Mouse (Mus musculus): ENCODE results near the gene Olfr328. TPM values are rescaled to one million over a fixed set of nuclear protein-coding genes. Genes with fewer than 3 reads are reported as not detected.

Gene Olfr328
- polyA plus RNA-seq (2015; fragmentation: Nextera tagmentation; extraction: Ambion mirVana), result not detected in 2 replicates

- 69% methylated on average over 1 of the region's 1 CpGs for WGBS
- no peak within 1 kb of the TSS for H3K27ac ChIP-seq (ENCODE audit: low read length)
- no peaks in the 10 kb centered on the region for H3K36me3 ChIP-seq (ENCODE audit: control insufficient read depth, insufficient read depth)
- ATAC-seq (replicated peaks; ENCODE audit: extremely low read depth, insufficient read depth, low FRiP score), result no peak
- H3K9me3 ChIP-seq (replicated peaks; ENCODE audit: control insufficient read depth, low read length), result no peaks in the 10 kb centered on the region
- H3K4me2 ChIP-seq (ENCODE audit: low read depth, low read length), result no peak within 1 kb of the TSS
- no peak within 1 kb of the TSS for H3K9ac ChIP-seq (ENCODE audit: low read length)
- no peaks in the 10 kb centered on the region for H3K4me1 ChIP-seq (ENCODE audit: control insufficient read depth, insufficient read depth, low read length)
- no peak within 1 kb of the TSS for H3K4me3 ChIP-seq (ENCODE audit: low read length)
- no peaks in the 10 kb centered on the region for H3K27me3 ChIP-seq (ENCODE audit: control insufficient read depth, insufficient read depth, low read length)
These were observed at the start of gene Olfr328 for GRCm38 (mm10) chr11:58555536-58555935. Olfr328 (minus strand) TSS chr11:58555636.

- H3K36me3 ChIP-seq (ENCODE audit: control insufficient read depth, insufficient read depth), result no peaks in the 10 kb centered on the region
- H3K4me2 ChIP-seq (ENCODE audit: low read depth, low read length), result no peak overlapping the region
- no peak for ATAC-seq (replicated peaks; ENCODE audit: extremely low read depth, insufficient read depth, low FRiP score)
- 47% methylated on average over 3 of the region's 3 CpGs for WGBS
- no peak overlapping the region for H3K9ac ChIP-seq (ENCODE audit: low read length)
- H3K27ac ChIP-seq (ENCODE audit: low read length), result no peak overlapping the region
- H3K9me3 ChIP-seq (replicated peaks; ENCODE audit: control insufficient read depth, low read length), result no peaks in the 10 kb centered on the region
- H3K4me3 ChIP-seq (ENCODE audit: low read length), result no peak overlapping the region
- H3K27me3 ChIP-seq (ENCODE audit: control insufficient read depth, insufficient read depth, low read length), result no peaks in the 10 kb centered on the region
- no peaks in the 10 kb centered on the region for H3K4me1 ChIP-seq (ENCODE audit: control insufficient read depth, insufficient read depth, low read length)
These were observed 49.8 kb upstream of the Olfr328 start for GRCm38 (mm10) chr11:58605228-58605627.

- no peak overlapping the region for H3K4me3 ChIP-seq (ENCODE audit: low read length)
- no peak for ATAC-seq (replicated peaks; ENCODE audit: extremely low read depth, insufficient read depth, low FRiP score)
- no peaks in the 10 kb centered on the region for H3K9me3 ChIP-seq (replicated peaks; ENCODE audit: control insufficient read depth, low read length)
- WGBS, result 51% methylated on average over 2 of the region's 2 CpGs
- H3K4me1 ChIP-seq (ENCODE audit: control insufficient read depth, insufficient read depth, low read length), result no peaks in the 10 kb centered on the region
- H3K9ac ChIP-seq (ENCODE audit: low read length), result no peak overlapping the region
- H3K4me2 ChIP-seq (ENCODE audit: low read depth, low read length), result no peak overlapping the region
- no peak overlapping the region for H3K27ac ChIP-seq (ENCODE audit: low read length)
- no peaks in the 10 kb centered on the region for H3K36me3 ChIP-seq (ENCODE audit: control insufficient read depth, insufficient read depth)
- no peaks in the 10 kb centered on the region for H3K27me3 ChIP-seq (ENCODE audit: control insufficient read depth, insufficient read depth, low read length)
These were observed 49.3 kb upstream of the Olfr328 start for GRCm38 (mm10) chr11:58604688-58605087.

- Histone ChIP-seq H3K27me3 (ENCODE audit: control insufficient read depth, insufficient read depth, low read length) (no peaks in the 10 kb centered on the region), H3K36me3 (ENCODE audit: control insufficient read depth, insufficient read depth) (no peaks in the 10 kb centered on the region), H3K4me2 (ENCODE audit: low read depth, low read length) (no peak overlapping the region), H3K9me3 (replicated peaks; ENCODE audit: control insufficient read depth, low read length) (no peaks in the 10 kb centered on the region), H3K4me3 (ENCODE audit: low read length) (no peak overlapping the region), H3K4me1 (ENCODE audit: control insufficient read depth, insufficient read depth, low read length) (no peaks in the 10 kb centered on the region), H3K9ac (ENCODE audit: low read length) (no peak overlapping the region), H3K27ac (ENCODE audit: low read length) (no peak overlapping the region)
- no peak for ATAC-seq (replicated peaks; ENCODE audit: extremely low read depth, insufficient read depth, low FRiP score)
- WGBS, result 74% methylated on average over 6 of the region's 6 CpGs
These were observed 47.5 kb upstream of the Olfr328 start for GRCm38 (mm10) chr11:58602800-58603560.

- no peak overlapping the region for H3K4me2 ChIP-seq (ENCODE audit: low read depth, low read length)
- no peak for ATAC-seq (replicated peaks; ENCODE audit: extremely low read depth, insufficient read depth, low FRiP score)
- no peak overlapping the region for H3K27ac ChIP-seq (ENCODE audit: low read length)
- no peaks in the 10 kb centered on the region for H3K36me3 ChIP-seq (ENCODE audit: control insufficient read depth, insufficient read depth)
- H3K4me1 ChIP-seq (ENCODE audit: control insufficient read depth, insufficient read depth, low read length), result no peaks in the 10 kb centered on the region
- no peaks in the 10 kb centered on the region for H3K9me3 ChIP-seq (replicated peaks; ENCODE audit: control insufficient read depth, low read length)
- H3K9ac ChIP-seq (ENCODE audit: low read length), result no peak overlapping the region
- H3K27me3 ChIP-seq (ENCODE audit: control insufficient read depth, insufficient read depth, low read length), result no peaks in the 10 kb centered on the region
- H3K4me3 ChIP-seq (ENCODE audit: low read length), result no peak overlapping the region
These were observed 46.6 kb upstream of the Olfr328 start for GRCm38 (mm10) chr11:58602062-58602461.

- no peaks in the 10 kb centered on the region for H3K9me3 ChIP-seq (replicated peaks; ENCODE audit: control insufficient read depth, low read length)
- H3K27me3 ChIP-seq (ENCODE audit: control insufficient read depth, insufficient read depth, low read length), result no peaks in the 10 kb centered on the region
- WGBS, result 75% methylated on average over 13 of the region's 13 CpGs
- no peak overlapping the region for H3K9ac ChIP-seq (ENCODE audit: low read length)
- no peaks in the 10 kb centered on the region for H3K4me1 ChIP-seq (ENCODE audit: control insufficient read depth, insufficient read depth, low read length)
- no peak overlapping the region for H3K4me3 ChIP-seq (ENCODE audit: low read length)
- no peak overlapping the region for H3K4me2 ChIP-seq (ENCODE audit: low read depth, low read length)
- H3K27ac ChIP-seq (ENCODE audit: low read length), result no peak overlapping the region
- H3K36me3 ChIP-seq (ENCODE audit: control insufficient read depth, insufficient read depth), result no peaks in the 10 kb centered on the region
- ATAC-seq (replicated peaks; ENCODE audit: extremely low read depth, insufficient read depth, low FRiP score), result no peak
These were observed 42.4 kb upstream of the Olfr328 start for GRCm38 (mm10) chr11:58597837-58598236.

GRCm38 (mm10) chr11:58594814-58595213, 39.4 kb upstream of the Olfr328 start, which contains the start of gene Olfr324:
Olfr324 (plus strand) TSS chr11:58595114.
- WGBS, result 75% methylated on average over 6 of the region's 6 CpGs
- no peaks in the 10 kb centered on the region for H3K4me1 ChIP-seq (ENCODE audit: control insufficient read depth, insufficient read depth, low read length)
- no peak within 1 kb of the TSS for H3K4me2 ChIP-seq (ENCODE audit: low read depth, low read length)
- no peaks in the 10 kb centered on the region for H3K36me3 ChIP-seq (ENCODE audit: control insufficient read depth, insufficient read depth)
- H3K9me3 ChIP-seq (replicated peaks; ENCODE audit: control insufficient read depth, low read length), result no peaks in the 10 kb centered on the region
- no peaks in the 10 kb centered on the region for H3K27me3 ChIP-seq (ENCODE audit: control insufficient read depth, insufficient read depth, low read length)
- no peak within 1 kb of the TSS for H3K9ac ChIP-seq (ENCODE audit: low read length)
- no peak within 1 kb of the TSS for H3K27ac ChIP-seq (ENCODE audit: low read length)
- H3K4me3 ChIP-seq (ENCODE audit: low read length), result no peak within 1 kb of the TSS
- no peak for ATAC-seq (replicated peaks; ENCODE audit: extremely low read depth, insufficient read depth, low FRiP score)

GRCm38 (mm10) chr11:58588620-58589250, 33.3 kb upstream of the Olfr328 start:
- no peak for ATAC-seq (replicated peaks; ENCODE audit: extremely low read depth, insufficient read depth, low FRiP score)
- Histone ChIP-seq H3K27me3 (ENCODE audit: control insufficient read depth, insufficient read depth, low read length) (no peaks in the 10 kb centered on the region), H3K9me3 (replicated peaks; ENCODE audit: control insufficient read depth, low read length) (no peaks in the 10 kb centered on the region), H3K36me3 (ENCODE audit: control insufficient read depth, insufficient read depth) (no peaks in the 10 kb centered on the region), H3K9ac (ENCODE audit: low read length) (no peak overlapping the region), H3K27ac (ENCODE audit: low read length) (no peak overlapping the region), H3K4me3 (ENCODE audit: low read length) (no peak overlapping the region), H3K4me1 (ENCODE audit: control insufficient read depth, insufficient read depth, low read length) (no peaks in the 10 kb centered on the region), H3K4me2 (ENCODE audit: low read depth, low read length) (no peak overlapping the region)
- WGBS, result 59% methylated on average over 3 of the region's 3 CpGs

- no peaks in the 10 kb centered on the region for H3K4me1 ChIP-seq (ENCODE audit: control insufficient read depth, insufficient read depth, low read length)
- ATAC-seq (replicated peaks; ENCODE audit: extremely low read depth, insufficient read depth, low FRiP score), result no peak
- H3K4me3 ChIP-seq (ENCODE audit: low read length), result no peak overlapping the region
- H3K4me2 ChIP-seq (ENCODE audit: low read depth, low read length), result no peak overlapping the region
- no peak overlapping the region for H3K27ac ChIP-seq (ENCODE audit: low read length)
- H3K27me3 ChIP-seq (ENCODE audit: control insufficient read depth, insufficient read depth, low read length), result no peaks in the 10 kb centered on the region
- H3K9ac ChIP-seq (ENCODE audit: low read length), result no peak overlapping the region
- 62% methylated on average over 7 of the region's 7 CpGs for WGBS
- H3K36me3 ChIP-seq (ENCODE audit: control insufficient read depth, insufficient read depth), result no peaks in the 10 kb centered on the region
- no peaks in the 10 kb centered on the region for H3K9me3 ChIP-seq (replicated peaks; ENCODE audit: control insufficient read depth, low read length)
These were observed 32.5 kb upstream of the Olfr328 start for GRCm38 (mm10) chr11:58587898-58588348.

All from heart, embryonic 16.5 days (tissue).